Mouse (Mus musculus): ENCODE measurements at regions not wholly inside any gene's neighbourhood (a gene's known extent, or its start where the extent isn't known, plus 50 kb on each side); places are given as distances from the start of the nearest gene placed in this dataset.
"Not testable (repeated sequence)": the region's sequence is repeated elsewhere in the genome, so short reads cannot be mapped to it uniquely, and the experiment has no call there.

- intact Hi-C loops (cut with DNase I): loop anchor here (1.0 to 10.0 kb wide), 5 partner anchors 345 to 1697 kb away; no protein-coding TSS in a partner anchor
- peak in 1 of 2 experiments; percentile 9 for DNase-seq (ENCODE audit: low spot score in 2 of 2)
Observed at GRCm38 (mm10) chr12:47164736-47165135, 346.0 kb upstream of the Nova1 start.

GRCm38 (mm10) chr12:47164031-47164717 is 345.4 kb upstream of the Nova1 start:
- peak; percentile 58 to 92 for DNase-seq (ENCODE audit: low spot score in 2 of 2)
- intact Hi-C loops (cut with DNase I): loop anchor here (1.0 to 10.0 kb wide), 5 partner anchors 345 to 1697 kb away; no protein-coding TSS in a partner anchor

GRCm38 (mm10) chr12:47163171-47163570 is 344.4 kb upstream of the Nova1 start:
- intact Hi-C loops (cut with DNase I): loop anchor here (5.0 to 10.0 kb wide), 4 partner anchors 528 to 1696 kb away; no protein-coding TSS in a partner anchor
- peak; percentile 3 to 5 for DNase-seq (ENCODE audit: low spot score in 2 of 2)

- DNase-seq (ENCODE audit: low spot score in 2 of 2): peak; percentile 1 to 69
- intact Hi-C loops (cut with DNase I): loop anchor here (5.0 to 10.0 kb wide), 4 partner anchors 528 to 1695 kb away; no protein-coding TSS in a partner anchor
Observed at GRCm38 (mm10) chr12:47162624-47163151, 344.0 kb upstream of the Nova1 start.

GRCm38 (mm10) chr12:47160626-47161025 is 341.9 kb upstream of the Nova1 start:
- intact Hi-C loops (cut with DNase I): loop anchor here (5.0 to 10.0 kb wide), 4 partner anchors 526 to 1693 kb away; no protein-coding TSS in a partner anchor
- DNase-seq (ENCODE audit: low spot score in 2 of 2): no peak

GRCm38 (mm10) chr12:47155916-47156315 is 337.2 kb upstream of the Nova1 start:
- intact Hi-C loops (cut with DNase I); DNase-seq (ENCODE audit: low spot score in 2 of 2): not testable (repeated sequence)

- intact Hi-C loops (cut with DNase I): no loop called here
- no peak for DNase-seq (ENCODE audit: low spot score in 2 of 2)
Observed at GRCm38 (mm10) chr12:47140677-47141076, 321.9 kb upstream of the Nova1 start.

GRCm38 (mm10) chr12:47129821-47130220 is 311.1 kb upstream of the Nova1 start:
- intact Hi-C loops (cut with DNase I): no loop called here
- DNase-seq (ENCODE audit: low spot score in 2 of 2): no peak

GRCm38 (mm10) chr12:47128596-47128995 is 309.9 kb upstream of the Nova1 start:
- DNase-seq (ENCODE audit: low spot score in 2 of 2): no peak
- intact Hi-C loops (cut with DNase I): no loop called here

GRCm38 (mm10) chr12:47121426-47121825 is 302.7 kb upstream of the Nova1 start:
- intact Hi-C loops (cut with DNase I): no loop called here
- DNase-seq (ENCODE audit: low spot score in 2 of 2): no peak

GRCm38 (mm10) chr12:47117504-47117903 is 298.8 kb upstream of the Nova1 start:
- intact Hi-C loops (cut with DNase I): no loop called here
- peak; percentile 1 to 9 for DNase-seq (ENCODE audit: low spot score in 2 of 2)

- DNase-seq (ENCODE audit: low spot score in 2 of 2): no peak
- intact Hi-C loops (cut with DNase I): no loop called here
Observed at GRCm38 (mm10) chr12:47089234-47089633, 270.5 kb upstream of the Nova1 start.

- DNase-seq (ENCODE audit: low spot score in 2 of 2): no peak
- intact Hi-C loops (cut with DNase I): no loop called here
Observed at GRCm38 (mm10) chr12:47074961-47075360, 256.2 kb upstream of the Nova1 start.

GRCm38 (mm10) chr12:47052474-47052873 is 233.7 kb upstream of the Nova1 start:
- DNase-seq (ENCODE audit: low spot score in 2 of 2): no peak
- intact Hi-C loops (cut with DNase I): no loop called here

- intact Hi-C loops (cut with DNase I): no loop called here
- DNase-seq (ENCODE audit: low spot score in 2 of 2): no peak
Observed at GRCm38 (mm10) chr12:47020810-47021348, 202.2 kb upstream of the Nova1 start.

GRCm38 (mm10) chr12:46992343-46992742 is 173.6 kb upstream of the Nova1 start:
- DNase-seq (ENCODE audit: low spot score in 2 of 2): no peak
- intact Hi-C loops (cut with DNase I): no loop called here

- intact Hi-C loops (cut with DNase I): no loop called here
- no peak for DNase-seq (ENCODE audit: low spot score in 2 of 2)
Observed at GRCm38 (mm10) chr12:46988972-46989371, 170.2 kb upstream of the Nova1 start.

- intact Hi-C loops (cut with DNase I): no loop called here
- no peak for DNase-seq (ENCODE audit: low spot score in 2 of 2)
Observed at GRCm38 (mm10) chr12:46950223-46950779, 131.6 kb upstream of the Nova1 start.

GRCm38 (mm10) chr12:46945707-46946106 is 127.0 kb upstream of the Nova1 start:
- intact Hi-C loops (cut with DNase I): no loop called here
- no peak for DNase-seq (ENCODE audit: low spot score in 2 of 2)

- DNase-seq (ENCODE audit: low spot score in 2 of 2): no peak
- intact Hi-C loops (cut with DNase I): no loop called here
Observed at GRCm38 (mm10) chr12:46931086-46931485, 112.4 kb upstream of the Nova1 start.

GRCm38 (mm10) chr12:46917286-46917685 is 98.6 kb upstream of the Nova1 start:
- no peak for DNase-seq (ENCODE audit: low spot score in 2 of 2)
- intact Hi-C loops (cut with DNase I): no loop called here

Measured in left cerebral cortex, postnatal 25 days (tissue).